ENCODE assay signal across 12 mouse cellular contexts in genomic region chr5:144219306-144219705, GRCm38 (mm10). TPM values are rescaled to one million over a fixed set of nuclear protein-coding genes. Genes with fewer than 3 reads are reported as not detected.
DNase-seq lines count a peak whose midpoint lies in the region; ATAC-seq lines count a peak whose summit lies in the region.
"Had no signal": no experiment of that assay in that cellular context is flagged by ENCODE, and none has a peak within 500 bp of the region (broad histone marks: within the 10 kb centered on the region; RNA-seq: fewer than 3 reads in every experiment).

No protein-coding gene starts in this region.

- no peak overlapping the region for H3K27ac ChIP-seq in neural tube, embryonic 11.5 days (ENCODE audit: low read depth, low read length)
- no peak overlapping the region for H3K27ac ChIP-seq in kidney, embryonic 16.5 days (ENCODE audit: low read length)
- H3K27ac ChIP-seq in midbrain, embryonic 13.5 days: no peak overlapping the region
- H3K27ac ChIP-seq: liver, embryonic 15.5 days; stomach, embryonic 15.5 days had no signal

- no peak for ATAC-seq in neural tube, embryonic 11.5 days (ENCODE audit: insufficient read depth, low FRiP score, low TSS enrichment)
- ATAC-seq in kidney, embryonic 16.5 days (ENCODE audit: low FRiP score, low TSS enrichment): no peak
- no peak for ATAC-seq in midbrain, embryonic 13.5 days
- ATAC-seq: activated CD4-positive, CD25-positive, alpha-beta regulatory T cell, adult 4 months had no signal

- peaks cover 5% of the 10 kb centered on the region for H3K4me1 ChIP-seq in neural tube, embryonic 11.5 days (ENCODE audit: control insufficient read depth, insufficient read depth, low read length)
- H3K4me1 ChIP-seq in kidney, embryonic 16.5 days (ENCODE audit: insufficient read depth, low read length): peaks cover 17% of the 10 kb centered on the region
- H3K4me1 ChIP-seq in midbrain, embryonic 13.5 days (replicated peaks): peaks cover 30% of the 10 kb centered on the region

- H3K9ac ChIP-seq in neural tube, embryonic 11.5 days (ENCODE audit: low read length): no peak overlapping the region
- H3K9ac ChIP-seq in kidney, embryonic 16.5 days (replicated peaks; ENCODE audit: low read length): 0 out of 2 replicates have a peak overlapping the region, but pooled peaks have one; percentile 0
- H3K9ac ChIP-seq in midbrain, embryonic 13.5 days (replicated peaks): no peak overlapping the region
- H3K9ac ChIP-seq: liver, embryonic 15.5 days; stomach, embryonic 15.5 days had no signal

- H3K9me3 ChIP-seq in neural tube, embryonic 11.5 days (ENCODE audit: control insufficient read depth, low read length): no peaks in the 10 kb centered on the region
- H3K9me3 ChIP-seq in kidney, embryonic 16.5 days (ENCODE audit: low read length): no peaks in the 10 kb centered on the region
- no peaks in the 10 kb centered on the region for H3K9me3 ChIP-seq in midbrain, embryonic 13.5 days
- H3K9me3 ChIP-seq: liver, embryonic 15.5 days; stomach, embryonic 15.5 days had no signal

- no peaks in the 10 kb centered on the region for H3K27me3 ChIP-seq in neural tube, embryonic 11.5 days (ENCODE audit: control insufficient read depth, insufficient read depth, low read length)
- H3K27me3 ChIP-seq in kidney, embryonic 16.5 days (ENCODE audit: insufficient read depth, low read length): no peaks in the 10 kb centered on the region
- H3K27me3 ChIP-seq in midbrain, embryonic 13.5 days: no peaks in the 10 kb centered on the region
- H3K27me3 ChIP-seq: liver, embryonic 15.5 days; stomach, embryonic 15.5 days had no signal

- peak; percentile 41 for DNase-seq in cerebellum, adult 9-10 months
- DNase-seq in cerebellum, adult 11 months: no peak
- DNase-seq in neural tube, embryonic 11.5 days (ENCODE audit: low spot score): peak; percentile 8
- DNase-seq in neural tube, embryonic 10.5 days (ENCODE audit: extremely low spot score, low spot score): no peak
- no peak for DNase-seq in right cerebral cortex, adult 2 months (ENCODE audit: low spot score in 2 of 2)
- DNase-seq in urinary bladder, adult 18-20 months (ENCODE audit: low spot score in 2 of 2): no peak
- DNase-seq: gastrocnemius, postnatal 10 days had no signal

- H3K36me3 ChIP-seq in neural tube, embryonic 11.5 days (ENCODE audit: control insufficient read depth, insufficient read depth, low read length): no peaks in the 10 kb centered on the region
- H3K36me3 ChIP-seq in kidney, embryonic 16.5 days (ENCODE audit: insufficient read depth, low read length): 0 out of 2 replicates have a peak, but pooled peaks cover 8% of the 10 kb centered on the region
- peaks cover 37% of the 10 kb centered on the region for H3K36me3 ChIP-seq in midbrain, embryonic 13.5 days
- H3K36me3 ChIP-seq: liver, embryonic 15.5 days; stomach, embryonic 15.5 days had no signal

- no peak overlapping the region for H3K4me3 ChIP-seq in neural tube, embryonic 11.5 days (ENCODE audit: low read depth, low read length)
- no peak overlapping the region for H3K4me3 ChIP-seq in kidney, embryonic 16.5 days (ENCODE audit: low read length)
- H3K4me3 ChIP-seq in midbrain, embryonic 13.5 days (replicated peaks): no peak overlapping the region
- H3K4me3 ChIP-seq: liver, embryonic 15.5 days; stomach, embryonic 15.5 days had no signal

- 81% methylated on average over 12 of the region's 12 CpGs for WGBS in neural tube, embryonic 11.5 days
- 68% methylated on average over 12 of the region's 12 CpGs for WGBS in kidney, embryonic 16.5 days
- 77% methylated on average over 12 of the region's 12 CpGs for WGBS in midbrain, embryonic 13.5 days

- no peak overlapping the region for H3K4me2 ChIP-seq in neural tube, embryonic 11.5 days (ENCODE audit: low read depth)
- H3K4me2 ChIP-seq in kidney, embryonic 16.5 days (replicated peaks; ENCODE audit: low read depth, low read length): 0 out of 2 replicates have a peak overlapping the region, but pooled peaks have one; percentile 7
- no peak overlapping the region for H3K4me2 ChIP-seq in midbrain, embryonic 13.5 days (replicated peaks)
- H3K4me2 ChIP-seq: liver, embryonic 15.5 days; stomach, embryonic 15.5 days had no signal

RNA-seq across cellular contexts. Expression of gene Tecpr1, which starts 4.1 kb away (rescaled TPM):
- 18.4 and 18.6 TPM in 2 replicates for polyA plus RNA-seq in neural tube, embryonic 11.5 days (2014; fragmentation: Nextera tagmentation; extraction: Ambion mirVana)
- polyA plus RNA-seq in kidney, embryonic 16.5 days (2015; fragmentation: Nextera tagmentation; extraction: Ambion mirVana): 24.3 and 26.0 TPM in 2 replicates
- polyA plus RNA-seq in midbrain, embryonic 13.5 days (2015; fragmentation: Nextera tagmentation; extraction: Ambion mirVana): 42.8 and 44.8 TPM in 2 replicates

RNA-seq across cellular contexts. Expression of gene Bri3, which starts 24.9 kb away (rescaled TPM):
- polyA plus RNA-seq in neural tube, embryonic 11.5 days (2014; fragmentation: Nextera tagmentation; extraction: Ambion mirVana): 119 and 121 TPM in 2 replicates
- polyA plus RNA-seq in kidney, embryonic 16.5 days (2015; fragmentation: Nextera tagmentation; extraction: Ambion mirVana): 112 and 118 TPM in 2 replicates
- 133 and 137 TPM in 2 replicates for polyA plus RNA-seq in midbrain, embryonic 13.5 days (2015; fragmentation: Nextera tagmentation; extraction: Ambion mirVana)

RNA-seq across cellular contexts. Expression of gene Bhlha15, which starts 29.2 kb away (rescaled TPM):
- polyA plus RNA-seq in neural tube, embryonic 11.5 days (2014; fragmentation: Nextera tagmentation; extraction: Ambion mirVana): 0.08 TPM in 1 of 2 replicates, not detected in the other
- 0.55 and 0.74 TPM in 2 replicates for polyA plus RNA-seq in kidney, embryonic 16.5 days (2015; fragmentation: Nextera tagmentation; extraction: Ambion mirVana)
- 0.13 and 0.14 TPM in 2 replicates for polyA plus RNA-seq in midbrain, embryonic 13.5 days (2015; fragmentation: Nextera tagmentation; extraction: Ambion mirVana)

Comparison
In these comparisons a context has a peak if more than half of its experiments do, and no peak if none do; other contexts are left out.
1. DNase-seq: peak in cerebellum, adult 9-10 months (single experiment) and neural tube, embryonic 11.5 days (single experiment); none in cerebellum, adult 11 months (single experiment), neural tube, embryonic 10.5 days (single experiment), right cerebral cortex, adult 2 months (0 of 2) and urinary bladder, adult 18-20 months (0 of 2).